Mouse (Mus musculus) CH12.LX (cell line): ENCODE results near the gene Ulk4. TPM values are rescaled to one million over a fixed set of nuclear protein-coding genes. Genes with fewer than 3 reads are reported as not detected.

ENCODE experiments used
- DNase-seq: peaks from one replicate; pipeline ENCODE4 v3.0.0-alpha.2; 2013; ENCODE audit errors: extremely low read depth
- H3K27ac ChIP-seq: 2 replicates; pipeline ENCODE4 v1.5.1; 2012; ENCODE audit warnings: low read depth, mild to moderate bottlenecking, control low read depth, moderate library complexity; ENCODE audit not compliant: insufficient read depth
- H3K27me3 ChIP-seq: replicated peaks from 2 replicates; pipeline ENCODE3; 2012; ENCODE audit warnings: inconsistent platforms
- H3K36me3 ChIP-seq, 2 experiments: replicated peaks in 1 of 2; 2 replicates each; pipeline versions ENCODE3 to v1.6.1; 2012; ENCODE audit warnings: inconsistent platforms in 1 of 2, low read length in 1 of 2, mild to moderate bottlenecking in 1 of 2, mixed read lengths in 1 of 2, moderate library complexity in 1 of 2; ENCODE audit not compliant: control insufficient read depth in 1 of 2, insufficient read depth in 1 of 2
- H3K4me1 ChIP-seq, 2 experiments: 2 replicates each; pipeline ENCODE4 v1.6.1; 2012; ENCODE audit warnings: inconsistent platforms in 1 of 2, moderate library complexity in 1 of 2; ENCODE audit not compliant: insufficient read depth in 2 of 2, control insufficient read depth in 1 of 2
- H3K4me2 ChIP-seq: 2 replicates; pipeline ENCODE4 v1.6.1; 2012; ENCODE audit warnings: low read depth, mild to moderate bottlenecking, control low read depth; ENCODE audit not compliant: poor library complexity, insufficient read depth, severe bottlenecking
- H3K4me3 ChIP-seq, 3 experiments: fragments of 150-350 bp in 1 of 3; sonication (generic) in 1 of 3; replicated peaks in 1 of 3; 2 replicates each; pipeline versions ENCODE3 to v1.5.1; 2011 to 2012; ENCODE audit warnings: low read depth in 2 of 3, low read length in 2 of 3, mild to moderate bottlenecking in 2 of 3, moderate library complexity in 2 of 3, control low read depth in 1 of 3, improper control_type of control experiment in 1 of 3, inconsistent platforms in 1 of 3, mixed read lengths in 1 of 3; ENCODE audit not compliant: poor library complexity in 1 of 3
- H3K79me2 ChIP-seq: replicated peaks from 2 replicates; pipeline ENCODE4 v1.6.1; 2012; ENCODE audit warnings: mild to moderate bottlenecking, moderate library complexity; ENCODE audit not compliant: control insufficient read depth, poor library complexity, insufficient read depth, severe bottlenecking; ENCODE audit errors: extremely low read depth
- H3K9ac ChIP-seq: 2 replicates; pipeline ENCODE4 v1.6.1; 2012; ENCODE audit warnings: low read depth, mild to moderate bottlenecking, control low read depth, moderate library complexity; ENCODE audit not compliant: insufficient read depth
- H3K9me3 ChIP-seq: replicated peaks from 2 replicates; pipeline ENCODE3; 2012; ENCODE audit warnings: low read length, inconsistent platforms, mixed read lengths
- BHLHE40 ChIP-seq: IDR thresholded peaks from 2 replicates; pipeline ENCODE4 v1.6.1; 2011; ENCODE audit warnings: mild to moderate bottlenecking, low read depth, low read length, improper control_type of control experiment
- CHD2 ChIP-seq: IDR thresholded peaks from 2 replicates; pipeline ENCODE4 v1.6.1; 2011; ENCODE audit warnings: low read length, improper control_type of control experiment
- CTCF ChIP-seq, 2 experiments: IDR thresholded peaks in 1 of 2; conservative IDR thresholded peaks in 1 of 2; 2 replicates each; pipeline ENCODE4 v1.5.1; 2011 to 2012; ENCODE audit warnings: low read depth in 2 of 2, low read length in 2 of 2, improper control_type of control experiment in 1 of 2, inconsistent platforms in 1 of 2, mild to moderate bottlenecking in 1 of 2, moderate library complexity in 1 of 2
- E2F4 ChIP-seq: IDR thresholded peaks from 2 replicates; pipeline ENCODE4 v1.6.1; 2011; ENCODE audit warnings: low read depth, low read length, improper control_type of control experiment; ENCODE audit not compliant: insufficient replicate concordance
- ELF1 ChIP-seq: IDR thresholded peaks from 2 replicates; pipeline ENCODE4 v1.6.1; 2014; ENCODE audit warnings: low read depth, mild to moderate bottlenecking, inconsistent platforms, low read length, improper control_type of control experiment
- EP300 ChIP-seq: IDR thresholded peaks from 2 replicates; pipeline ENCODE4 v1.6.1; 2011; ENCODE audit warnings: low read length, improper control_type of control experiment
- ETS1 ChIP-seq: conservative IDR thresholded peaks from 2 replicates; pipeline ENCODE4 v1.6.1; 2012; ENCODE audit warnings: low read depth, mild to moderate bottlenecking, inconsistent platforms, low read length, improper control_type of control experiment, moderate library complexity
- GABPA ChIP-seq: IDR thresholded peaks from 2 replicates; pipeline ENCODE4 v1.6.1; 2012; ENCODE audit warnings: low read depth, low read length, improper control_type of control experiment, inconsistent platforms; ENCODE audit not compliant: insufficient replicate concordance
- HCFC1 ChIP-seq: IDR thresholded peaks from 2 replicates; pipeline ENCODE4 v1.6.1; 2012; ENCODE audit warnings: low read depth, mild to moderate bottlenecking, inconsistent platforms, low read length, improper control_type of control experiment
- IRF4 ChIP-seq: IDR thresholded peaks from 2 replicates; pipeline ENCODE4 v1.6.1; 2014; ENCODE audit warnings: low read depth, mild to moderate bottlenecking, inconsistent platforms, low read length, improper control_type of control experiment
- MAFK ChIP-seq: IDR thresholded peaks from 2 replicates; pipeline ENCODE4 v1.6.1; 2011; ENCODE audit warnings: low read length, improper control_type of control experiment; ENCODE audit not compliant: insufficient replicate concordance
- MAX ChIP-seq: IDR thresholded peaks from 2 replicates; pipeline ENCODE4 v1.6.1; 2011; ENCODE audit warnings: low read length, improper control_type of control experiment
- MEF2A ChIP-seq: IDR thresholded peaks from 2 replicates; pipeline ENCODE4 v1.6.1; 2014; ENCODE audit warnings: low read depth, mild to moderate bottlenecking, inconsistent platforms, low read length, improper control_type of control experiment, borderline replicate concordance
- NRF1 ChIP-seq: IDR thresholded peaks from 2 replicates; pipeline ENCODE4 v1.6.1; 2014; ENCODE audit warnings: low read depth, mild to moderate bottlenecking, inconsistent platforms, low read length, improper control_type of control experiment, moderate library complexity
- POLR2A ChIP-seq: IDR thresholded peaks from 2 replicates; pipeline ENCODE4 v1.6.1; 2011; ENCODE audit warnings: low read depth, mild to moderate bottlenecking, improper control_type of control experiment, low read length
- RAD21 ChIP-seq: IDR thresholded peaks from 2 replicates; pipeline ENCODE4 v1.6.1; 2011; ENCODE audit warnings: low read depth, mild to moderate bottlenecking, low read length, improper control_type of control experiment, moderate library complexity
- RCOR1 ChIP-seq: conservative IDR thresholded peaks from 2 replicates; pipeline ENCODE4 v1.6.1; 2012; ENCODE audit warnings: low read depth, mild to moderate bottlenecking, inconsistent platforms, low read length, improper control_type of control experiment
- SIN3A ChIP-seq: IDR thresholded peaks from 2 replicates; pipeline ENCODE4 v1.6.1; 2012; ENCODE audit warnings: low read length, improper control_type of control experiment, inconsistent platforms
- SMC3 ChIP-seq: IDR thresholded peaks from 2 replicates; pipeline ENCODE4 v1.6.1; 2011; ENCODE audit warnings: low read depth, low read length, improper control_type of control experiment
- TBP ChIP-seq: conservative IDR thresholded peaks from 2 replicates; pipeline ENCODE4 v1.6.1; 2011; ENCODE audit warnings: low read depth, low read length, improper control_type of control experiment
- TCF12 ChIP-seq: IDR thresholded peaks from 2 replicates; pipeline ENCODE4 v1.6.1; 2014; ENCODE audit warnings: low read depth, mild to moderate bottlenecking, inconsistent platforms, low read length, improper control_type of control experiment
- UBTF ChIP-seq: IDR thresholded peaks from 2 replicates; pipeline ENCODE4 v1.6.1; 2012; ENCODE audit warnings: low read depth, mild to moderate bottlenecking, inconsistent platforms, low read length, improper control_type of control experiment, moderate library complexity
- USF1 ChIP-seq: IDR thresholded peaks from 2 replicates; pipeline ENCODE4 v1.6.1; 2014; ENCODE audit warnings: low read depth, mild to moderate bottlenecking, inconsistent platforms, low read length, improper control_type of control experiment
- USF2 ChIP-seq: conservative IDR thresholded peaks from 2 replicates; pipeline ENCODE4 v1.6.1; 2011; ENCODE audit warnings: low read depth, low read length, improper control_type of control experiment
- ZKSCAN1 ChIP-seq: IDR thresholded peaks from 2 replicates; pipeline ENCODE4 v1.6.1; 2012; ENCODE audit warnings: low read depth, inconsistent platforms, low read length, improper control_type of control experiment, borderline replicate concordance
- ZMIZ1 ChIP-seq: IDR thresholded peaks from 2 replicates; pipeline ENCODE4 v1.6.1; 2012; ENCODE audit warnings: low read depth, mild to moderate bottlenecking, inconsistent platforms, low read length, improper control_type of control experiment
- dilution Hi-C: fragments of 300-500 bp; cut with MboI; formaldehyde crosslinking; loops from 2 replicates; pipeline ENCODE4 v1.14.3; 2020; ENCODE audit warnings: low sequenced_read_pairs; ENCODE audit not compliant: extremely low pct_unique_long_range_greater_than_20kb, extremely low pct_ligation_motif_present
- in situ Hi-C: fragments of 300-500 bp; cut with MboI; formaldehyde crosslinking; loops from 3 replicates; pipeline ENCODE4 v1.14.3; 2019; ENCODE audit warnings: low sequenced_read_pairs, low pct_ligation_motif_present, low pct_unique_long_range_greater_than_20kb, mixed read lengths
- polyA plus RNA-seq: library from polyadenylated mRNA; unstranded; fragments of >175 nt; gene quantifications from 2 replicates; pipeline ENCODE4 v1.2.1, GENCODE M21; 2012; ENCODE audit warnings: low read depth; ENCODE audit not compliant: insufficient read length
- total RNA-seq, 2 experiments: library from RNA; depleted of rRNA; stranded (reverse); fragments of 300-350 nt in 1 of 2; fragments of >200 nt in 1 of 2; gene quantifications; 2 replicates each; pipeline ENCODE4 v1.2.3; 2012 to 2014

Ulk4 gene
- total and polyA plus RNA-seq, 3 experiments = 1.6 to 25.8 (median 18.5) TPM

- H3K9me3 ChIP-seq = peaks cover 5% of the 10 kb centered on the region
- no peak for DNase-seq
- H3K9ac ChIP-seq = peak overlapping the region; percentile 75
- TF ChIP-seq SIN3A = no peak
- no peak for TF ChIP-seq UBTF
- TF ChIP-seq RCOR1 = no peak
- peak; percentile 23; the same call in 1 of the 2 replicates for TF ChIP-seq ETS1
- TF ChIP-seq CTCF (conservative IDR thresholded peaks at IDR 0.05 in 1 of 2, IDR thresholded peaks at IDR 0.05 in 1 of 2; ENCODE audit: low read depth in 2 of 2, low read length in 2 of 2) = no peak
- no peak for TF ChIP-seq CHD2
- TF ChIP-seq POLR2A = no peak; the same call in none of the 2 replicates
- TF ChIP-seq USF1 = no peak
- no peak for TF ChIP-seq GABPA
- no peak for TF ChIP-seq MAX
- TF ChIP-seq USF2 = no peak
- TF ChIP-seq TBP = 0 out of 2 replicates have a peak, but pooled peaks have one; percentile 24
- TF ChIP-seq NRF1 = 0 out of 2 replicates have a peak, but pooled peaks have one; percentile 32
- TF ChIP-seq MEF2A = no peak
- no peak for TF ChIP-seq HCFC1
- no peak for TF ChIP-seq SMC3
- no peak for TF ChIP-seq E2F4
- no peak for TF ChIP-seq ZKSCAN1
- peak; percentile 44; the same call in 1 of the 2 replicates for TF ChIP-seq BHLHE40
- no peak for TF ChIP-seq ZMIZ1
- TF ChIP-seq IRF4 = no peak
- TF ChIP-seq EP300 = no peak
- TF ChIP-seq MAFK = no peak
- TF ChIP-seq ELF1 = peak; percentile 74
- TF ChIP-seq TCF12 = 0 out of 2 replicates have a peak, but pooled peaks have one; percentile 19
- TF ChIP-seq RAD21 = no peak
- H3K79me2 ChIP-seq = peaks cover 22% of the 10 kb centered on the region
- peaks cover 0 to 35% of the 10 kb centered on the region in 2 experiments for H3K36me3 ChIP-seq
- H3K4me1 ChIP-seq = peaks cover 26 to 65% of the 10 kb centered on the region in 2 experiments
- in situ Hi-C loops = no loop called here
- no peaks in the 10 kb centered on the region for H3K27me3 ChIP-seq
- peak overlapping the region; percentile 67 for H3K4me2 ChIP-seq
- peak overlapping the region; percentile 55 to 68 (median 66) for H3K4me3 ChIP-seq
- peak overlapping the region; percentile 87 for H3K27ac ChIP-seq
- dilution Hi-C loops = no loop called here
These were observed 37.6 kb upstream of the Ulk4 start for GRCm38 (mm10) chr9:121314541-121315152.
